Mouse (Mus musculus) neural tube, embryonic 15.5 days (tissue): ENCODE results near the gene Aldh1l1. TPM values are rescaled to one million over a fixed set of nuclear protein-coding genes. Genes with fewer than 3 reads are reported as not detected.
A peak's percentile ranks its signal among the peaks of the same experiment; 100 is the strongest.

Experiments
- ATAC-seq: fragments of 200-750 bp; cut with Nextera tagmentation; 2 replicates; pipeline ENCODE4 v1.8.0; 2017; ENCODE audit warnings: mild to moderate bottlenecking, moderate TSS enrichment, moderate library complexity; ENCODE audit not compliant: low FRiP score
- H3K27ac ChIP-seq: fragments of 300-500 bp; sonication (generic); replicated peaks from 2 replicates; pipeline ENCODE4 v1.5.1; 2015; ENCODE audit warnings: mild to moderate bottlenecking, inconsistent platforms
- H3K27me3 ChIP-seq: fragments of 300-500 bp; sonication (generic); replicated peaks from 2 replicates; pipeline ENCODE4 v1.6.1; 2015; ENCODE audit warnings: inconsistent platforms
- H3K36me3 ChIP-seq: fragments of 300-500 bp; sonication (generic); 2 replicates; pipeline ENCODE4 v1.6.1; 2015; ENCODE audit warnings: inconsistent platforms
- H3K4me1 ChIP-seq: fragments of 300-500 bp; sonication (generic); 2 replicates; pipeline ENCODE4 v1.6.1; 2015; ENCODE audit warnings: inconsistent platforms
- H3K4me2 ChIP-seq: fragments of 300-500 bp; sonication (generic); 2 replicates; pipeline ENCODE4 v1.6.1; 2015; ENCODE audit warnings: inconsistent platforms, mild to moderate bottlenecking, moderate library complexity
- H3K4me3 ChIP-seq: fragments of 300-500 bp; sonication (generic); replicated peaks from 2 replicates; pipeline ENCODE4 v1.5.1; 2015; ENCODE audit warnings: mild to moderate bottlenecking, inconsistent platforms
- H3K9ac ChIP-seq: fragments of 300-500 bp; sonication (generic); replicated peaks from 2 replicates; pipeline ENCODE4 v1.6.1; 2015; ENCODE audit warnings: mild to moderate bottlenecking, inconsistent platforms
- H3K9me3 ChIP-seq: fragments of 300-500 bp; sonication (generic); replicated peaks from 2 replicates; pipeline ENCODE4 v1.6.1; 2016; ENCODE audit warnings: inconsistent platforms
- WGBS: fragments of 180-500 bp; shearing (Covaris S2); methylation state at CpG from one replicate; pipeline ENCODE4 v1.1.7; 2015; ENCODE audit warnings: mixed read lengths; 5-methylcytosine and 5-hydroxymethylcytosine counted together
- polyA plus RNA-seq: library from polyadenylated mRNA; unstranded; fragments of >200 nt; fragmentation: Nextera tagmentation; extraction: Ambion mirVana; gene quantifications from 2 replicates; pipeline ENCODE4 v1.2.1, GENCODE M21; 2015

Aldh1l1 gene
- polyA plus RNA-seq, 1 experiment from 2014 or later, result 68.2 TPM

- H3K4me3 ChIP-seq, result no peak overlapping the region
- no peaks in the 10 kb centered on the region for H3K27me3 ChIP-seq
- ATAC-seq, result no peak
- H3K4me2 ChIP-seq, result no peak overlapping the region
- no peak overlapping the region for H3K9ac ChIP-seq
- no peak overlapping the region for H3K27ac ChIP-seq
- no peaks in the 10 kb centered on the region for H3K36me3 ChIP-seq
- peaks cover 4% of the 10 kb centered on the region; the same call in 1 of the 2 replicates for H3K4me1 ChIP-seq
- WGBS, result 82% methylated on average over 10 of the region's 10 CpGs
- H3K9me3 ChIP-seq, result no peaks in the 10 kb centered on the region
These were observed 5.9 kb downstream of the Aldh1l1 start for GRCm38 (mm10) chr6:90491956-90492744.

DNA sequence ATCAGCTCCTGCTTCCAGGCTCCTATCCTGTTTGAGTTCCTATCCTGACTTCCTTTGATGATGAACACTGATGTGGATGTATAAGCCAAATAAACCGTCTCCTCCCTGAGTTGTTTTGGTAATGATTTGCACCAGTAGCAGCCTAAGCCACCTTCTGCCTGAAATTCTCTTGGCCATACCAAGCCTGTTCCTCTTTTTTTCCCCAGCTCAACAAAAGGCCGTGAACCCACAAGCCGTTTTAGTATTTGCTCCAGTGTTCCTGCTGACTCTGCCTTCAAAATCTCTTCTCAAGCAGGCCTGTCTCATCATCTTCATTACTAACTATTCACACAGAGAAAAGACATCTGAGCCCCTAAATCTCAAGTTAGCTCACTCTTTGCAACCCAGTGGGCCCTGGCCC, 7.9 kb downstream of the Aldh1l1 start:
- ATAC-seq, result no peak
- peaks cover 4% of the 10 kb centered on the region; the same call in 1 of the 2 replicates for H3K4me1 ChIP-seq
- H3K36me3 ChIP-seq, result no peaks in the 10 kb centered on the region
- H3K27ac ChIP-seq, result peak overlapping the region; percentile 60
- no peak overlapping the region for H3K4me2 ChIP-seq
- H3K9ac ChIP-seq, result no peak overlapping the region
- H3K4me3 ChIP-seq, result no peak overlapping the region
- WGBS, result 74% methylated on average over 3 of the region's 3 CpGs
- H3K27me3 ChIP-seq, result no peaks in the 10 kb centered on the region
- no peaks in the 10 kb centered on the region for H3K9me3 ChIP-seq

- ATAC-seq, result no peak
- peaks cover 4% of the 10 kb centered on the region; the same call in 1 of the 2 replicates for H3K4me1 ChIP-seq
- H3K9ac ChIP-seq, result no peak overlapping the region
- H3K4me3 ChIP-seq, result no peak overlapping the region
- no peaks in the 10 kb centered on the region for H3K9me3 ChIP-seq
- 87% methylated on average over 3 of the region's 3 CpGs for WGBS
- no peaks in the 10 kb centered on the region for H3K27me3 ChIP-seq
- no peaks in the 10 kb centered on the region for H3K36me3 ChIP-seq
- no peak overlapping the region for H3K4me2 ChIP-seq
- H3K27ac ChIP-seq, result peak overlapping the region; percentile 60
These were observed 8.3 kb downstream of the Aldh1l1 start for GRCm38 (mm10) chr6:90494566-90494965.

GRCm38 (mm10) chr6:90495282-90495912, 9.2 kb downstream of the Aldh1l1 start:
- H3K36me3 ChIP-seq, result no peaks in the 10 kb centered on the region
- H3K4me3 ChIP-seq, result no peak overlapping the region
- 66% methylated on average over 6 of the region's 7 CpGs for WGBS
- peak overlapping the region; percentile 60; the same call in 1 of the 2 replicates for H3K27ac ChIP-seq
- no peak overlapping the region for H3K4me2 ChIP-seq
- ATAC-seq, result peak; percentile 85
- H3K9ac ChIP-seq, result no peak overlapping the region
- no peaks in the 10 kb centered on the region for H3K9me3 ChIP-seq
- H3K27me3 ChIP-seq, result no peaks in the 10 kb centered on the region
- peaks cover 4% of the 10 kb centered on the region; the same call in 1 of the 2 replicates for H3K4me1 ChIP-seq

DNA sequence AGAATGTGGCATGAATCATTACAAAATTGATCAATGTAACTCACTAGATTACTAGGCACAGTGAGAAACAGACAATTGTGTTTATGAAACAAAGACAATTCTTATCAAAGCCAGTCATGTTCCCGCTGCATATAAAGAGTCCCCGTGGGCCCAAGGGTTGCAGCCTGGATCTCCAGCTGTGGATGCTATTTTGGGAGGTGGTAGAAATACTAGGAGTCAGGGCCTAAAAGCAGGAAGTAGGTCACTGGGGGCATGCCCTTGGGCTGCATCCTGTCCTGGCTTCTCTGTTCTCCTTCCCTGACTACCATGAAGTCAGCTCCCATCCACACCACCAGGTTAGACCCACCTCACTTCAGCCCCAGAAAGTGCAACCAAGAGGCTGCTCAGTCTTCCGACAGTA, 10.0 kb downstream of the Aldh1l1 start:
- Histone ChIP-seq H3K27me3 (no peaks in the 10 kb centered on the region), H3K4me2 (no peak overlapping the region), H3K27ac (peak overlapping the region; percentile 54), H3K9ac (no peak overlapping the region), H3K4me1 (peaks cover under 1% of the 10 kb centered on the region; the same call in 1 of the 2 replicates), H3K36me3 (no peaks in the 10 kb centered on the region), H3K4me3 (no peak overlapping the region), H3K9me3 (no peaks in the 10 kb centered on the region)
- WGBS, result 71% methylated on average over 3 of the region's 3 CpGs
- ATAC-seq, result no peak

DNA sequence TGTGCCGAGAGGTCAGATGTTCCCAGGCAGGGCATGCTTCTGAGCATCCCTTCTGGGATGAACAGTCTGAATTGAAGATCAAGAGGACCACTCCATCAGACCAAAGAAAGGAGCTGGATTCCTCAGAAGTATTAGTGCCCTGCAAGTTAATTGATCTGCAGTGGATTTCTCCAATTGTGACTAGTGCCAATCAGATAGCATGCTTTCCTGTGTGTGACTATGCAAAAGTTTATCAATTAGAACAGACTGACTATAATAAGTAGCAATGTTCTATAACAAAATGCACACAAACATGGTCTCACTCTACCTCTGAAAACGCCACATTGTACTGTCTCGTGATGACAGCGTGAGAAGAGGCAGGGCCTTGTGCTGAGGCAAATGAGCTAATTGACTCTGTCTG, 13.3 kb downstream of the Aldh1l1 start:
- Histone ChIP-seq H3K9me3 (no peaks in the 10 kb centered on the region), H3K4me1 (no peaks in the 10 kb centered on the region), H3K27me3 (no peaks in the 10 kb centered on the region), H3K27ac (no peak overlapping the region), H3K4me3 (no peak overlapping the region), H3K9ac (no peak overlapping the region), H3K36me3 (no peaks in the 10 kb centered on the region), H3K4me2 (no peak overlapping the region)
- no peak for ATAC-seq
- WGBS, result 72% methylated on average over 4 of the region's 4 CpGs

GRCm38 (mm10) chr6:90501222-90501940, 15.2 kb downstream of the Aldh1l1 start:
- WGBS, result 82% methylated on average over 8 of the region's 8 CpGs
- Histone ChIP-seq H3K4me2 (no peak overlapping the region), H3K27me3 (no peaks in the 10 kb centered on the region), H3K9ac (no peak overlapping the region), H3K27ac (no peak overlapping the region), H3K9me3 (no peaks in the 10 kb centered on the region), H3K36me3 (no peaks in the 10 kb centered on the region), H3K4me1 (peaks cover 6% of the 10 kb centered on the region; the same call in 1 of the 2 replicates), H3K4me3 (no peak overlapping the region)
- no peak for ATAC-seq

- Histone ChIP-seq H3K4me1 (peaks cover 32% of the 10 kb centered on the region), H3K36me3 (no peaks in the 10 kb centered on the region), H3K4me2 (no peak overlapping the region), H3K9me3 (no peaks in the 10 kb centered on the region), H3K27me3 (no peaks in the 10 kb centered on the region), H3K27ac (peak overlapping the region; percentile 81), H3K9ac (no peak overlapping the region), H3K4me3 (no peak overlapping the region)
- ATAC-seq, result no peak
- 69% methylated on average over 6 of the region's 6 CpGs for WGBS
These were observed 19.7 kb downstream of the Aldh1l1 start for GRCm38 (mm10) chr6:90505906-90506305.

GRCm38 (mm10) chr6:90506673-90507311, 20.6 kb downstream of the Aldh1l1 start:
- ATAC-seq, result peak; percentile 83
- Histone ChIP-seq H3K4me1 (peaks cover 32% of the 10 kb centered on the region), H3K9ac (no peak overlapping the region), H3K9me3 (no peaks in the 10 kb centered on the region), H3K36me3 (no peaks in the 10 kb centered on the region), H3K27me3 (no peaks in the 10 kb centered on the region), H3K27ac (peak overlapping the region; percentile 81), H3K4me3 (no peak overlapping the region), H3K4me2 (no peak overlapping the region)
- 50% methylated on average over 16 of the region's 16 CpGs for WGBS

DNA sequence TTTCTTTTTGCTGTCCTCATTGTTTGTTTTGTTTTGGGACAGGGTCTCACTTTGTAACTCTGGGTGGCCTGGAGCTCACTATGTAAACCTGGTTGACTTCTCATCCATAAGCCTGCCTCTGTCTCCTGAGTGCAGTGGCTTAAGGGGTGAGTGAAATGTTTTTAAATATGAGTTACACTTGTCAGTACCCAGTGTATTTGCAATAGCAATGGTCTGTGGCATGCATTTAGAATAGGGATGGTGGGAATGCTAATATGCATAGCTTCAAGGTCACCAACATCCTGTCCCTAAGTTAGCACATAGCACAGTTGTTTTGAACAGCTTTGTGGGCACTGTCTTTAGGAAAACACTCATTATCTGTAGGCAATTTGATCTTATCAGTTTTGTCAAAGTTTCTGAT, 21.2 kb downstream of the Aldh1l1 start:
- Histone ChIP-seq H3K9me3 (no peaks in the 10 kb centered on the region), H3K4me2 (no peak overlapping the region), H3K27me3 (no peaks in the 10 kb centered on the region), H3K4me3 (no peak overlapping the region), H3K27ac (peak overlapping the region; percentile 81), H3K36me3 (no peaks in the 10 kb centered on the region), H3K9ac (no peak overlapping the region), H3K4me1 (peaks cover 32% of the 10 kb centered on the region)
- no peak for ATAC-seq

GRCm38 (mm10) chr6:90508197-90508624, 22.0 kb downstream of the Aldh1l1 start:
- H3K9me3 ChIP-seq, result no peaks in the 10 kb centered on the region
- H3K27me3 ChIP-seq, result no peaks in the 10 kb centered on the region
- peak; percentile 70; the same call in 1 of the 2 replicates for ATAC-seq
- H3K4me3 ChIP-seq, result no peak overlapping the region
- no peaks in the 10 kb centered on the region for H3K36me3 ChIP-seq
- peak overlapping the region; percentile 81; the same call in 1 of the 2 replicates for H3K27ac ChIP-seq
- H3K4me2 ChIP-seq, result no peak overlapping the region
- H3K4me1 ChIP-seq, result peaks cover 32% of the 10 kb centered on the region
- no peak overlapping the region for H3K9ac ChIP-seq
- 63% methylated on average over 4 of the region's 4 CpGs for WGBS
